Mouse (Mus musculus): ENCODE measurements around the gene Sez6l. TPM values are rescaled to one million over a fixed set of nuclear protein-coding genes. Genes with fewer than 3 reads are reported as not detected.

The Sez6l gene
- total and polyA plus RNA-seq, 3 experiments: not detected

- no peak overlapping the region for H3K4me3 ChIP-seq (replicated peaks in 1 of 3; ENCODE audit: low read depth in 2 of 3, low read length in 2 of 3, poor library complexity in 1 of 3)
- in situ Hi-C loops (cut with MboI; ENCODE audit: low pct_ligation_motif_present, low pct_unique_long_range_greater_than_20kb, low sequenced_read_pairs) (no loop called here), dilution Hi-C loops (cut with MboI; ENCODE audit: extremely low pct_ligation_motif_present, extremely low pct_unique_long_range_greater_than_20kb, low sequenced_read_pairs) (no loop called here)
These were observed 50.5 kb downstream of the Sez6l start for GRCm38 (mm10) chr5:112526435-112526834.

GRCm38 (mm10) chr5:112525980-112526379 is 51.0 kb downstream of the Sez6l start:
- H3K4me2 ChIP-seq (ENCODE audit: insufficient read depth, low read depth, poor library complexity, severe bottlenecking): no peak overlapping the region
- in situ Hi-C loops (cut with MboI; ENCODE audit: low pct_ligation_motif_present, low pct_unique_long_range_greater_than_20kb, low sequenced_read_pairs): no loop called here
- H3K4me3 ChIP-seq (replicated peaks in 1 of 3; ENCODE audit: low read depth in 2 of 3, low read length in 2 of 3, poor library complexity in 1 of 3): no peak overlapping the region
- no peaks in the 10 kb centered on the region for H3K4me1 ChIP-seq (ENCODE audit: control insufficient read depth in 1 of 2, insufficient read depth in 2 of 2)
- no peak for DNase-seq (ENCODE audit: extremely low read depth)
- no peaks in the 10 kb centered on the region for H3K79me2 ChIP-seq (replicated peaks; ENCODE audit: control insufficient read depth, extremely low read depth, insufficient read depth, poor library complexity, severe bottlenecking)
- H3K36me3 ChIP-seq (replicated peaks in 1 of 2; ENCODE audit: control insufficient read depth in 1 of 2, insufficient read depth in 1 of 2, low read length in 1 of 2): no peaks in the 10 kb centered on the region
- peaks cover 94% of the 10 kb centered on the region for H3K9me3 ChIP-seq (replicated peaks; ENCODE audit: low read length)
- H3K27ac ChIP-seq (ENCODE audit: insufficient read depth, low read depth): no peak overlapping the region
- dilution Hi-C loops (cut with MboI; ENCODE audit: extremely low pct_ligation_motif_present, extremely low pct_unique_long_range_greater_than_20kb, low sequenced_read_pairs): no loop called here
- no peak overlapping the region for H3K9ac ChIP-seq (ENCODE audit: insufficient read depth, low read depth)
- no peaks in the 10 kb centered on the region for H3K27me3 ChIP-seq (replicated peaks)
- TF ChIP-seq MAFK (IDR thresholded peaks at IDR 0.05; ENCODE audit: insufficient replicate concordance, low read length): no peak
- no peak for TF ChIP-seq POLR2AphosphoS2 (IDR thresholded peaks at IDR 0.05; ENCODE audit: low read depth, low read length)
- TF ChIP-seq RCOR1 (conservative IDR thresholded peaks at IDR 0.05; ENCODE audit: low read depth, low read length): no peak
- no peak for TF ChIP-seq USF1 (IDR thresholded peaks at IDR 0.05; ENCODE audit: low read depth, low read length)
- no peak for TF ChIP-seq CHD1 (IDR thresholded peaks at IDR 0.05; ENCODE audit: low read depth, low read length)
- TF ChIP-seq E2F4 (IDR thresholded peaks at IDR 0.05; ENCODE audit: insufficient replicate concordance, low read depth, low read length): no peak
- no peak for TF ChIP-seq TCF12 (IDR thresholded peaks at IDR 0.05; ENCODE audit: low read depth, low read length)
- TF ChIP-seq HCFC1 (IDR thresholded peaks at IDR 0.05; ENCODE audit: low read depth, low read length): no peak
- TF ChIP-seq EP300 (IDR thresholded peaks at IDR 0.05; ENCODE audit: low read length): no peak
- no peak for TF ChIP-seq ZC3H11A (IDR thresholded peaks at IDR 0.05; ENCODE audit: low read depth, low read length)
- no peak for TF ChIP-seq CTCF (conservative IDR thresholded peaks at IDR 0.05 in 1 of 2, IDR thresholded peaks at IDR 0.05 in 1 of 2; ENCODE audit: low read depth in 2 of 2, low read length in 2 of 2)
- TF ChIP-seq IRF4 (IDR thresholded peaks at IDR 0.05; ENCODE audit: low read depth, low read length): no peak
- no peak for TF ChIP-seq MXI1 (IDR thresholded peaks at IDR 0.05; ENCODE audit: low read depth, low read length)
- no peak for TF ChIP-seq JUN (IDR thresholded peaks at IDR 0.05; ENCODE audit: insufficient read depth, low read depth, low read length)
- no peak for TF ChIP-seq GABPA (IDR thresholded peaks at IDR 0.05; ENCODE audit: insufficient replicate concordance, low read depth, low read length)

More at GRCm38 (mm10) chr5:112526435-112526834, 50.5 kb downstream of the Sez6l start:
- Histone ChIP-seq H3K9ac (ENCODE audit: insufficient read depth, low read depth) (no peak overlapping the region), H3K4me2 (ENCODE audit: insufficient read depth, low read depth, poor library complexity, severe bottlenecking) (no peak overlapping the region), H3K27ac (ENCODE audit: insufficient read depth, low read depth) (no peak overlapping the region), H3K9me3 (replicated peaks; ENCODE audit: low read length) (peaks cover 94% of the 10 kb centered on the region), H3K27me3 (replicated peaks) (no peaks in the 10 kb centered on the region), H3K4me1 (ENCODE audit: control insufficient read depth in 1 of 2, insufficient read depth in 2 of 2) (no peaks in the 10 kb centered on the region), H3K79me2 (replicated peaks; ENCODE audit: control insufficient read depth, extremely low read depth, insufficient read depth, poor library complexity, severe bottlenecking) (no peaks in the 10 kb centered on the region), H3K36me3 (replicated peaks in 1 of 2; ENCODE audit: control insufficient read depth in 1 of 2, insufficient read depth in 1 of 2, low read length in 1 of 2) (no peaks in the 10 kb centered on the region)
- no peak for TF ChIP-seq TBP (conservative IDR thresholded peaks at IDR 0.05; ENCODE audit: low read depth, low read length)
- no peak for TF ChIP-seq MXI1 (IDR thresholded peaks at IDR 0.05; ENCODE audit: low read depth, low read length)
- TF ChIP-seq NELFE (IDR thresholded peaks at IDR 0.05; ENCODE audit: low read depth, low read length): no peak
- TF ChIP-seq E2F4 (IDR thresholded peaks at IDR 0.05; ENCODE audit: insufficient replicate concordance, low read depth, low read length): no peak
- no peak for DNase-seq (ENCODE audit: extremely low read depth)
